Mouse (Mus musculus) regulatory T cell (primary cell): ENCODE results near the gene Bicd1.
"Not testable (repeated sequence)": the region's sequence is repeated elsewhere in the genome, so short reads cannot be mapped to it uniquely, and the experiment has no call there.

Source experiments
- in situ Hi-C: fragments of 300-600 bp; cut with MboI, MseI; formaldehyde crosslinking; loops from one replicate; pipeline ENCODE4 v1.15.1; 2025; ENCODE audit warnings: high pct_unique_total_duplicates

The Bicd1 gene

GRCm38 (mm10) chr6:149408833-149409332 lies at the start of gene Bicd1:
TSS of gene Bicd1 (plus strand) at chr6:149408886.
- in situ Hi-C loops = no loop called here

- in situ Hi-C loops = not testable (repeated sequence)
Measured at GRCm38 (mm10) chr6:149362533-149362932, 46.2 kb upstream of the Bicd1 start.

GRCm38 (mm10) chr6:149365975-149366374 lies 42.7 kb upstream of the Bicd1 start:
- in situ Hi-C loops = loop anchor here (5.0 kb wide), 1 partner anchor 59 kb away; the partner anchor contains the start of gene Resf1

- in situ Hi-C loops = loop anchor here (5.0 kb wide), 1 partner anchor 59 kb away; the partner anchor contains the start of gene Resf1
Measured at GRCm38 (mm10) chr6:149366403-149366802, 42.3 kb upstream of the Bicd1 start.

- in situ Hi-C loops = loop anchor here (5.0 kb wide), 2 partner anchors 178 to 238 kb away; partner anchors contain the start of gene Etfbkmt
Measured at GRCm38 (mm10) chr6:149374986-149375457, 33.7 kb upstream of the Bicd1 start.

GRCm38 (mm10) chr6:149383531-149383930 lies 25.2 kb upstream of the Bicd1 start:
- in situ Hi-C loops = no loop called here

- in situ Hi-C loops = no loop called here
Measured at GRCm38 (mm10) chr6:149386389-149386788, 22.3 kb upstream of the Bicd1 start.

- in situ Hi-C loops = loop anchor here (10.0 kb wide), 1 partner anchor 695 kb away; no protein-coding TSS in a partner anchor
Measured at GRCm38 (mm10) chr6:149389626-149390025, 19.1 kb upstream of the Bicd1 start.

- in situ Hi-C loops = loop anchor here (10.0 kb wide), 1 partner anchor 705 kb away; no protein-coding TSS in a partner anchor
Measured at GRCm38 (mm10) chr6:149399396-149399795, 9.3 kb upstream of the Bicd1 start.

GRCm38 (mm10) chr6:149409341-149409740 lies 655 bp downstream of the Bicd1 start:
- in situ Hi-C loops = no loop called here

GRCm38 (mm10) chr6:149409845-149410244 lies 1.2 kb downstream of the Bicd1 start:
- in situ Hi-C loops = no loop called here

- in situ Hi-C loops = no loop called here
Measured at GRCm38 (mm10) chr6:149413256-149413655, 4.6 kb downstream of the Bicd1 start.

- in situ Hi-C loops = no loop called here
Measured at GRCm38 (mm10) chr6:149424748-149425147, 16.1 kb downstream of the Bicd1 start.

GRCm38 (mm10) chr6:149439140-149439539 lies 30.5 kb downstream of the Bicd1 start:
- in situ Hi-C loops = no loop called here

GRCm38 (mm10) chr6:149442884-149443283 lies 34.2 kb downstream of the Bicd1 start:
- in situ Hi-C loops = no loop called here

- in situ Hi-C loops = no loop called here
Measured at GRCm38 (mm10) chr6:149445854-149446253, 37.2 kb downstream of the Bicd1 start.

GRCm38 (mm10) chr6:149457324-149457723 lies 48.6 kb downstream of the Bicd1 start:
- in situ Hi-C loops = no loop called here

GRCm38 (mm10) chr6:149460971-149461370 lies 52.3 kb downstream of the Bicd1 start:
- in situ Hi-C loops = no loop called here

GRCm38 (mm10) chr6:149471477-149471876 lies 62.8 kb downstream of the Bicd1 start:
- in situ Hi-C loops = no loop called here

- in situ Hi-C loops = not testable (repeated sequence)
Measured at GRCm38 (mm10) chr6:149472441-149472840, 63.8 kb downstream of the Bicd1 start.

- in situ Hi-C loops = not testable (repeated sequence)
Measured at GRCm38 (mm10) chr6:149481868-149482267, 73.2 kb downstream of the Bicd1 start.

- in situ Hi-C loops = no loop called here
Measured at GRCm38 (mm10) chr6:149494662-149495061, 86.0 kb downstream of the Bicd1 start.

- in situ Hi-C loops = no loop called here
Measured at GRCm38 (mm10) chr6:149495925-149496324, 87.2 kb downstream of the Bicd1 start.
